Mouse (Mus musculus) forebrain, postnatal 0 days (tissue): ENCODE results near the gene Thsd4. TPM values are rescaled to one million over a fixed set of nuclear protein-coding genes. Genes with fewer than 3 reads are reported as not detected.

ENCODE experiments used
- ATAC-seq: fragments of 200-750 bp; cut with Nextera tagmentation; 2 replicates; pipeline ENCODE4 v1.8.0; 2017; ENCODE audit warnings: mild to moderate bottlenecking, moderate library complexity
- DNase-seq: peaks from one replicate; pipeline ENCODE4 v3.0.0-alpha.2; 2015
- H3K27ac ChIP-seq: fragments of 300-500 bp; sonication (generic); 2 replicates; pipeline ENCODE4 v1.5.1; 2014; ENCODE audit warnings: low read depth, mild to moderate bottlenecking, antibody characterized with exemption, low read length, moderate library complexity, mixed read lengths
- H3K27me3 ChIP-seq: fragments of 300-500 bp; sonication (generic); 2 replicates; pipeline ENCODE4 v1.6.1; 2014; ENCODE audit warnings: mild to moderate bottlenecking, low read length, mixed read lengths; ENCODE audit not compliant: insufficient read depth
- H3K36me3 ChIP-seq: fragments of 300-500 bp; sonication (generic); 2 replicates; pipeline ENCODE4 v1.6.1; 2014; ENCODE audit warnings: mild to moderate bottlenecking, moderate library complexity; ENCODE audit not compliant: insufficient read depth
- H3K4me1 ChIP-seq: fragments of 300-500 bp; sonication (generic); 2 replicates; pipeline ENCODE4 v1.6.1; 2014; ENCODE audit warnings: antibody characterized with exemption; ENCODE audit not compliant: insufficient read depth
- H3K4me2 ChIP-seq: fragments of 300-500 bp; sonication (generic); 2 replicates; pipeline ENCODE4 v1.6.1; 2014; ENCODE audit warnings: low read depth, mild to moderate bottlenecking, moderate library complexity
- H3K4me3 ChIP-seq: fragments of 300-500 bp; sonication (generic); 2 replicates; pipeline ENCODE4 v1.5.1; 2014; ENCODE audit warnings: low read depth, low read length, mixed read lengths
- H3K9ac ChIP-seq: fragments of 300-500 bp; sonication (generic); 2 replicates; pipeline ENCODE4 v1.6.1; 2014; ENCODE audit warnings: mild to moderate bottlenecking
- H3K9me3 ChIP-seq: fragments of 300-500 bp; sonication (generic); 2 replicates; pipeline ENCODE4 v1.6.1; 2016; ENCODE audit warnings: low read length
- CTCF ChIP-seq: sonication (generic); IDR thresholded peaks from 2 replicates; pipeline ENCODE4 v1.5.1; 2016; ENCODE audit warnings: antibody characterized with exemption, control low read depth, low read depth
- WGBS: fragments of 180-500 bp; shearing (Covaris S2); extraction: QIAGEN DNeasy Blood & Tissue Kit; methylation state at CpG from one replicate; pipeline ENCODE4 v1.1.7; 2014; 5-methylcytosine and 5-hydroxymethylcytosine counted together
- polyA plus RNA-seq: library from polyadenylated mRNA; unstranded; fragments of >200 nt; fragmentation: Nextera tagmentation; extraction: Ambion mirVana; gene quantifications from 2 replicates; pipeline ENCODE4 v1.2.1, GENCODE M21; 2015
- total RNA-seq: library from RNA; depleted of rRNA; stranded (reverse); fragments of >200 nt; gene quantifications from 2 replicates; pipeline ENCODE4 v1.2.3, GENCODE M21; 2014

Thsd4 gene
- total and polyA plus RNA-seq, 2 experiments from 2014 or later, result 3.5 to 14.2 TPM

GRCm38 (mm10) chr9:60414076-60414755, 107.6 kb downstream of the Thsd4 start:
- H3K9me3 ChIP-seq, result no peaks in the 10 kb centered on the region
- H3K27me3 ChIP-seq, result no peaks in the 10 kb centered on the region
- H3K4me2 ChIP-seq, result no peak overlapping the region
- ATAC-seq (no peak), DNase-seq (peak; percentile 18)
- no peaks in the 10 kb centered on the region for H3K4me1 ChIP-seq
- H3K4me3 ChIP-seq, result no peak overlapping the region
- H3K27ac ChIP-seq, result no peak overlapping the region
- no peak for TF ChIP-seq CTCF
- H3K36me3 ChIP-seq, result no peaks in the 10 kb centered on the region
- whole genome bisulfite sequencing, result 20% methylated on average over 4 of the region's 4 CpGs
- H3K9ac ChIP-seq, result no peak overlapping the region

- no peak overlapping the region for H3K4me3 ChIP-seq
- H3K9me3 ChIP-seq, result no peaks in the 10 kb centered on the region
- H3K4me1 ChIP-seq, result no peaks in the 10 kb centered on the region
- H3K27me3 ChIP-seq, result no peaks in the 10 kb centered on the region
- ATAC-seq, result no peak
- TF ChIP-seq CTCF, result no peak
- WGBS, result 58% methylated on average over 17 of the region's 17 CpGs
- H3K36me3 ChIP-seq, result no peaks in the 10 kb centered on the region
- DNase-seq, result peak; percentile 18
- H3K4me2 ChIP-seq, result no peak overlapping the region
- no peak overlapping the region for H3K27ac ChIP-seq
- no peak overlapping the region for H3K9ac ChIP-seq
Measured at GRCm38 (mm10) chr9:60410872-60411635, 110.8 kb downstream of the Thsd4 start.

- ATAC-seq (peak; percentile 42; the same call in 1 of the 2 replicates), DNase-seq (peak; percentile 35)
- Histone ChIP-seq H3K27ac (no peak overlapping the region), H3K9me3 (no peaks in the 10 kb centered on the region), H3K4me1 (no peaks in the 10 kb centered on the region), H3K4me2 (no peak overlapping the region), H3K27me3 (no peaks in the 10 kb centered on the region), H3K36me3 (no peaks in the 10 kb centered on the region), H3K4me3 (no peak overlapping the region), H3K9ac (no peak overlapping the region)
- TF ChIP-seq CTCF, result no peak
- 0% methylated on average over 1 of the region's 1 CpGs for whole genome bisulfite sequencing
Measured at GRCm38 (mm10) chr9:60407374-60407773, 114.5 kb downstream of the Thsd4 start.

GRCm38 (mm10) chr9:60405777-60406176, 116.1 kb downstream of the Thsd4 start:
- Histone ChIP-seq H3K9ac (no peak overlapping the region), H3K27me3 (no peaks in the 10 kb centered on the region), H3K4me3 (no peak overlapping the region), H3K27ac (no peak overlapping the region), H3K9me3 (no peaks in the 10 kb centered on the region), H3K4me1 (no peaks in the 10 kb centered on the region), H3K4me2 (no peak overlapping the region), H3K36me3 (no peaks in the 10 kb centered on the region)
- ATAC-seq (no peak), DNase-seq (no peak)
- WGBS, result 82% methylated on average over 7 of the region's 7 CpGs
- no peak for TF ChIP-seq CTCF

- no peaks in the 10 kb centered on the region for H3K36me3 ChIP-seq
- TF ChIP-seq CTCF, result no peak
- H3K9ac ChIP-seq, result no peak overlapping the region
- no peak overlapping the region for H3K4me2 ChIP-seq
- H3K27me3 ChIP-seq, result no peaks in the 10 kb centered on the region
- no peak for DNase-seq
- no peaks in the 10 kb centered on the region for H3K9me3 ChIP-seq
- no peak for ATAC-seq
- H3K4me3 ChIP-seq, result no peak overlapping the region
- 90% methylated on average over 6 of the region's 6 CpGs for WGBS
- no peaks in the 10 kb centered on the region for H3K4me1 ChIP-seq
- no peak overlapping the region for H3K27ac ChIP-seq
Measured at GRCm38 (mm10) chr9:60402681-60403080, 119.2 kb downstream of the Thsd4 start.

GRCm38 (mm10) chr9:60400001-60400400, 121.8 kb downstream of the Thsd4 start:
- 92% methylated on average over 8 of the region's 8 CpGs for WGBS
- TF ChIP-seq CTCF, result no peak
- H3K36me3 ChIP-seq, result no peaks in the 10 kb centered on the region
- H3K4me1 ChIP-seq, result no peaks in the 10 kb centered on the region
- H3K9ac ChIP-seq, result no peak overlapping the region
- H3K4me2 ChIP-seq, result no peak overlapping the region
- H3K9me3 ChIP-seq, result no peaks in the 10 kb centered on the region
- ATAC-seq (no peak), DNase-seq (no peak)
- H3K27me3 ChIP-seq, result no peaks in the 10 kb centered on the region
- H3K4me3 ChIP-seq, result no peak overlapping the region
- H3K27ac ChIP-seq, result no peak overlapping the region

GRCm38 (mm10) chr9:60398073-60398472, 123.8 kb downstream of the Thsd4 start:
- no peaks in the 10 kb centered on the region for H3K36me3 ChIP-seq
- no peak for TF ChIP-seq CTCF
- no peak for ATAC-seq
- WGBS, result 27% methylated on average over 2 of the region's 2 CpGs
- no peak for DNase-seq
- H3K4me1 ChIP-seq, result no peaks in the 10 kb centered on the region
- H3K27ac ChIP-seq, result no peak overlapping the region
- H3K9ac ChIP-seq, result no peak overlapping the region
- H3K27me3 ChIP-seq, result no peaks in the 10 kb centered on the region
- no peak overlapping the region for H3K4me3 ChIP-seq
- no peak overlapping the region for H3K4me2 ChIP-seq
- H3K9me3 ChIP-seq, result no peaks in the 10 kb centered on the region
